Mouse (Mus musculus): ENCODE measurements around the gene Dlgap1.

Gene Dlgap1

GRCm38 (mm10) chr17:70779770-70780169, 810.9 kb downstream of the Dlgap1 start:
- no peak for DNase-seq

- DNase-seq, result no peak
Measured at GRCm38 (mm10) chr17:70780726-70781689, 812.1 kb downstream of the Dlgap1 start.

GRCm38 (mm10) chr17:70783273-70783672, 814.4 kb downstream of the Dlgap1 start:
- DNase-seq, result no peak

DNA sequence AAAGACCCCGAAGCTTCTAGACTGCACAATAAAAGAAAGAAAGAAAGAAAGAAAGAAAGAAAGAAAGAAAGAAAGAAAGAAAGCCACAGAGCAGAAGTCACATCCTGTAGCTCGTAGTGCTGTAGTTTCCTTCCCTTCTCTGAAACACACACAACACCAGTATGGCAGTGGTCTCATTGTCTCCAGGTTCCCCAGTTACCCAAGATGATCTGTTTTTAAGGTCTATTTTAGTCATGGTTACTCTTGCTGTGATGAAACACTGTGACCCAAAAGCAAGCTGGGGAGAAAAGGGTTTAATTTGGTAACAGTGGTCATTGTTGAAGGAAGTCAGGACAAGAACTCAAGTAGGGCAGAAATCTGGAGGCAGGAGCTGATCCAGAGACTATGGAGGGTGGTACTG, 818.5 kb downstream of the Dlgap1 start:
- DNase-seq, result no peak

DNA sequence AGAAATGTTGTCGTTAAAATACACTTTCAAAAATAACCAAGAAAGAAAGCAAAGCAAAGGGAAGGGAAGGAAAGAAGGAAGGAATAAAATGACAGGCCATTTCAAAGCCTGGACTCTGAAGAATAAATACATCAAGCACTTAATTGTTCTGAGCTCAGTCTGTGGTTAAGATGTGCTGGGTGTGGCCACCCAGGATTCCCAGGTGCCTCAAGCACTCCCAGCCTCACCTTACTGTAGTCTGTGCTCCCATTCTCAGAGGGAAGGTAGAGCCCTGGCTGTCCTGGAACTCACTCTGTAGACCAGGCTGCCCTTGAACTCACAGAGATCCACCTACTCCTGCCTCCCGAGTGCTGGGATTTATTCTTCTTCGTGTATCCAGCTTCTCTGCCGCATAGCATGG, 821.9 kb downstream of the Dlgap1 start:
- no peak for DNase-seq

DNA sequence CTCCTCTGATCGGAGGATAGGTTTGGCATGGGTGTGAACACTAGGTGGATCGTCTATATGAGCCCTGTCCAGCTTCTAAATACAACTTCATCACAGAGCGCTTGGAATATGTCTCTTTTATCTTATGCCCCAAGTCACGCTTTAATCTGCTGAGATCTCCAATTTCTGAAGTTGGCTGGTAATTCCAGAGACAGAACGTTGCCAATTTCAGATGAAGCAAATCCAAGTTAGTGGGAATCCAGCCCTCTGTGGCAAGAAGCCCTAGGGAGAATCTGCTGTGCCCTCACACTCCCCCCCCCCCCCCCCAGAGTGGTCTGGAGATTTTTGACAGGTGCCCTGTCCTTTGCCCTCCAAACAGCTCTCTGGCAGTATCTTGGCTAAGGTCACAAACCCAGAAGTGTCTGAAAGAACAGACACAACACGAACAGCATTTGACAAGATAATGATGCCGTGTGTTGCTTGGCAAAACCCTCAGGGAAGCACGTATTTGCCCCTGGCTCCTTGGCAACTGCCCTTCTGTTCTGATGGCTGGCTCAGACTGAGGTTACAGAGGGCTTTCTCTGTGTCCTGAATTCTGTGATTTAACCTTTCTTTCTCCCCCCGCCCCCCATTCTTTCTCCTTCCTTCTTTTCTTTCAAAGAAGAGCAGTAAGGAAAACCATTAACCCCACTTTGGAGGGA, 822.9 kb downstream of the Dlgap1 start:
- no peak for DNase-seq

DNA sequence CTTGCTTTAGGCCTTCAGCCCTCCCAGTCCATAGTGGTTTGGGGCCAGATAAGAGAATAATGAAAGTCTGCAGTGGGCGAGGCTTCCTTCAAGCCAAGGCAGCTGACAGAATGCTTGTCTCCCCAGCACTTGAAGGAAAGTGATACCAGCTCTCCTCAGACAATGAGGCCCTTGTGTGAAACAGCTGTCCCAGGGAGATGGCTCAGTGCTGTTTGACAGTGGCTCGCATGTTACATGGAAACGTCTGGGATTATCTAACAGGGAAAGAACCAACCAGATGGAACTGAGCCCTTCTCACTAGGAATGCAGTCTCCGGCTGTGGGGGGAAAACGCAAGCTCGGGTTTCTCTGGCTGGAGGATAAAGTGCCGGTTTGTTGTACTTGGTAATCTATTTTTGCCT, 825.4 kb downstream of the Dlgap1 start:
- DNase-seq, result peak; percentile 14

DNA sequence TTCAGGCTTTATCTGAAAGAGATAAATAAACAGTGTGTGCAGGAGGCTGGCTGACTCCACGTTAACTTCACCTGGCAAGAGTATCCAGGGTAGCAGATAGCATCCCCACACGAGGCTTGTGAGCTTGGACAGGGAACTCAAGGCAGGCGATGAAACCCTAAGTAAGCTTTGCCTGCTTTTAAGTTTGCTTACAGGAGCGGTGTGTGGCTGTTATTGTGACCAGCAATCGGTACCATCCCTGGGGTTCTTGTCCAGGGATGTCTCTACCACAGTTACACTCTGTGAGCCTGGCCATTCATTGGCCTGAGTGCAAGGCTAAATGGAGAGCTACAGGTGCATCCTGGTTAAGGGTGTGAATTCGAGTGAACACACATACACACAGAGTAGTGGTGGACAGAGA, 825.8 kb downstream of the Dlgap1 start:
- no peak for DNase-seq

DNA sequence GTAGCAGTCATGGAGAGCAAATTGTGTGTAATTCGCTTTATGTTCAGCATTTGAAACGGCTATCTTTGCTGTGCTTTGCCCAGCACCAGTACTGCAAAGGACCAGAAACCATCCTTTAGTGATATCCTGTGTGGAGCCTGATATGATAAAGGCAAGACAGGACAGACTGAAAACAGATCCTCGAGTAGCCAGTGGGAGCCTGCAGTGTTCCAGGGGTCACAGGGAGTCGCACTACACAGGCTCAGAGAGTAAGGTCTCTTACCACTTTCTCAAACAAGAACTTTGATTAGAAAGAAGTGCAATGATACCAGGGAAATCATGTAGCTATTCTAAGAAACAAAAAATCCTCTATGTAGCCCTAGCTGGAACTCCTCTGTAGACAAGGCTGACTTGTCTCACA, 826.3 kb downstream of the Dlgap1 start:
- DNase-seq, result no peak

- no peak for DNase-seq
Measured at GRCm38 (mm10) chr17:70796940-70797772, 828.3 kb downstream of the Dlgap1 start.

DNA sequence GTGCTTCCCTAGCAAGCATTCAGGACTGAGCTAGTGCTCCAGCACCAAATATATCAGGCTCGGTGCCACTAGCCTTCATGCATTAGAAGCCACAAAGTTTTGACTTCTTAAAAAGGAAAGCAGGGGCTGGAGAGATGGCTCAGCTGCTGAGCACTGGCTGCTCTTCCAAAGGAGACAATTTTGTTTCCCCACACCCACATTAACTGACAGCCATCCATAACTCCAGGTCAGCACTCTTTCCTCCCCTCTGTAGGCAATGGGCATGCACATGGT, 828.8 kb downstream of the Dlgap1 start:
- DNase-seq, result no peak

DNA sequence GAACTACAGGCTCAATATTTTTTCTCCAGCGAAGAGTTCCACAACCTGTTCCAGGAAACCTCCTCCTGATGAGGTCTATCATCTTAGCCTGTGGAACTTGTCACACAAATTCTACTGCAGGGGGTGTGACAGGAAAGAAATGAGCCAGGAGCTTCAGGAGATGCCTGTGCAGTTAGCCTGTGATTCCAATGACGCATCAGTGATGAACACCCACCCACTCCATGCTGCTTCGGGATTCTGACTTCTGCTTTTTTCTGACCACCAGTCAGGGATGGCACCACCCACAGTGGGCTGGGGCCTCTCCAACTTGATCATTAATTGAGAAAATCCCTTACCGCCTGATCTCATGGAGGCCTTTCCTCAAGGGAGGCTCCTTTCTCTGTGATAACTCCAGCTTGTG, 830.4 kb downstream of the Dlgap1 start:
- no peak for DNase-seq

DNA sequence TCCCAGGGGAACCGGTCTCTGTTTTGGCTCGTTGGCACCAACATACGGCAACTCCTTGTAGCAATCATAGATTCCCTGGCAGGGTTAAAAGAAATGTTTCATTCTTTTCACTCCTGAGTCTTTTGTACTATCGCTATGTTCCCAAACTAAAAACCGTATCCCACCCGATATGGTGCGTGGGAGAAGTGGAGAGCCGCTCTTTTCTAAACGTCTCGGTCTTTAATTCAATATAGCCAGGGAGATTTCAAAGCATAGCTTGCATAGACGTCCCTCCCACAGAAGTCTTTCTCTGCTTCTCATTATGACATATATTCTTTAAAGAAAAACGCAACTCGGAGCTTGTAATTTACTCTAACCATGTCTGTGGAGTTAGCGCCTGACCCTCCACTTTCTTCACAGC, 833.1 kb downstream of the Dlgap1 start:
- DNase-seq, result no peak

GRCm38 (mm10) chr17:70805866-70806265, 837.0 kb downstream of the Dlgap1 start:
- no peak for DNase-seq

- no peak for DNase-seq
Measured at GRCm38 (mm10) chr17:70806600-70806999, 837.7 kb downstream of the Dlgap1 start.

DNA sequence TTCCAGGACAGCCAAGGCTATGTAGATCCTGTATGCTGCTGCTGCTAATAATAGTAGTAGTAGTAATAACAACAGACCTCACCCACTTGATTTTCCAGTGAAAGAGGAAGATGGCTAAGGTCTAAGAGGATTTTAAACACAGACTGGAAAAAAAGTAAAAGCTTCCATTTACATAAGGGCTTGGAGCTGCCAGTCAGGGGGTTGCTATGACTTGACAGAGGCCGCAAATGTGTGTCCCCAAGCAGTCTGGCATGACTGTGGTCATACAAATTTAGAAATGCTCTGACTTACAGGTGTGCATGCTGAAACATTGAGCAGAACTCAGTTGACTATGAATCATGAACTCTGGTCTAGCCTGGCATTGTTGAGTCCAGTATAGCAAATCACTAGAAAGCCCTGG, 839.0 kb downstream of the Dlgap1 start:
- DNase-seq, result no peak

GRCm38 (mm10) chr17:70808837-70809236, 840.0 kb downstream of the Dlgap1 start:
- no peak for DNase-seq

- no peak for DNase-seq
Measured at GRCm38 (mm10) chr17:70809776-70810175, 840.9 kb downstream of the Dlgap1 start.

GRCm38 (mm10) chr17:70810795-70811194, 841.9 kb downstream of the Dlgap1 start:
- no peak for DNase-seq

GRCm38 (mm10) chr17:70815001-70815400, 846.1 kb downstream of the Dlgap1 start:
- DNase-seq, result no peak

DNA sequence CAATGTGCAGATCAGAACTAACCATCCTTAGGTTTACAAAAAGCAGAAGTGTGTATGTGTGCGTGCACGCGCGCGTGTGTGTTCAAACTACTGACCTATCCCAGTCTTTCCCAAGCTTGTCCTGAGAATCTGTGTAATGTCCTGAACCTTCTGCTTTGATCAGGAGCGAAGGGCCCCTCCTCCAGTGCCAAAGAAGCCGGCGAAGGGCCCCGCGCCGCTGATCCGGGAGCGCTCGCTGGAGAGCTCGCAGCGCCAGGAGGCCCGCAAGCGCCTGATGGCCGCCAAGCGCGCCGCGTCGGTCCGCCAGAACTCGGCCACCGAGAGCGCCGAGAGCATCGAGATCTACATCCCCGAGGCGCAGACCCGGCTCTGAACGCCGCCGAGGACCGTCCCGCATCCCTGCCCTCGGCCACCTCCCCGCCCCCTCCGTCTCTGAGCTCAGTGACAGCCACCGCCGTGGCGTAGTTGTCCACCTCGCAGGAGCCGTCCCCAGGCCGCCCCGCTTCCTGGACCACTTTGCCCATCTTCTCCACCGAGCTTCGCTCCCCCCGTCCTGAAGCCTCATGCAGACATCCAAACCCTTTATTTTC, 849.1 kb downstream of the Dlgap1 start:
- DNase-seq, result no peak

DNA sequence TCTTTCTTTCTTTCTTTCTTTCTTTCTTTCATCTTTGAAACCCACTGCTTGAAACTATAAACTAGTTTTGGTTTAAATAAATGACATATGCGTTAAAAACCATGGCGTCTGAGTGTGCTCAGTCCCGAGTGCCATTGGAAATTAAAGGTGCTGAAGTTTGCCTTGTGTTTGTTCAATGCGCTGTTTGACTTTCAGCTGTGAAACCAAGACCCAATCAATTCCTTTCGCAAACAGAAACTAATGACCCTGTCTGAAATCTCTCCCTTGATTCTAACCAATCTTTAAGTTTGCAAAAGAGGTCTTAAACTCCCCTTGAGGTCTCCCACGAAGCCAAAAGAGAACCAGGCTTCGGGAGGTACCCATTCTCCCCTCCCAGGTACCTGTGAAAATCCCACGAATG, 854.2 kb downstream of the Dlgap1 start:
- no peak for DNase-seq

- DNase-seq, result peak; percentile 80
Measured at GRCm38 (mm10) chr17:70826227-70826626, 857.4 kb downstream of the Dlgap1 start.
